Mouse (Mus musculus) mesoderm, embryonic 11.5 days (tissue): Measurements from ENCODE around the gene Ecm1.
"Not testable (repeated sequence)": the region's sequence is repeated elsewhere in the genome, so short reads cannot be mapped to it uniquely, and the experiment has no call there.

Experiments
- DNase-seq: peaks from one replicate; pipeline ENCODE4 v3.0.0-alpha.2; 2012; ENCODE audit warnings: low read depth, low spot score

The Ecm1 gene

GRCm38 (mm10) chr3:95690552-95690951 is 48.8 kb downstream of the Ecm1 start:
- DNase-seq = not testable (repeated sequence)

DNA sequence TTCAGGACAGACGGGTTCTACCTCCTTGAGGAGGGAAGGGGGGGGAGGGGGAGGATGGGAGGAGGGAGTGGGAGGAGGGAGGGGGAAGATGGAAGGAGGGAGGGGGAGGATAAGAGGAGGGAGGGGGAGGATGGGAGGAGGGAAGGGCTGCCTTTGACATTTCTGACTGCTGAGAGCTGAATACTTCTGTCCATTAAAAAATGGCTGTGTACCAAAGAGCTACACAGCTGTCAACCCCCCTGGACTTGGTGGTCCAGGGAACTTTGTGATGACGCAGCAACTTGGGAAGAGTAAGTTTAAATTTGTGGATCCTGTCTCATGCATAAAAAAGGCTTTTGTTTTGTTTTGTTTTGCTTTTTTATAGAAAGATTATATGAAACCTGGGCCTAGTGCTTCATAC is 49.4 kb downstream of the Ecm1 start:
- DNase-seq = no peak

DNA sequence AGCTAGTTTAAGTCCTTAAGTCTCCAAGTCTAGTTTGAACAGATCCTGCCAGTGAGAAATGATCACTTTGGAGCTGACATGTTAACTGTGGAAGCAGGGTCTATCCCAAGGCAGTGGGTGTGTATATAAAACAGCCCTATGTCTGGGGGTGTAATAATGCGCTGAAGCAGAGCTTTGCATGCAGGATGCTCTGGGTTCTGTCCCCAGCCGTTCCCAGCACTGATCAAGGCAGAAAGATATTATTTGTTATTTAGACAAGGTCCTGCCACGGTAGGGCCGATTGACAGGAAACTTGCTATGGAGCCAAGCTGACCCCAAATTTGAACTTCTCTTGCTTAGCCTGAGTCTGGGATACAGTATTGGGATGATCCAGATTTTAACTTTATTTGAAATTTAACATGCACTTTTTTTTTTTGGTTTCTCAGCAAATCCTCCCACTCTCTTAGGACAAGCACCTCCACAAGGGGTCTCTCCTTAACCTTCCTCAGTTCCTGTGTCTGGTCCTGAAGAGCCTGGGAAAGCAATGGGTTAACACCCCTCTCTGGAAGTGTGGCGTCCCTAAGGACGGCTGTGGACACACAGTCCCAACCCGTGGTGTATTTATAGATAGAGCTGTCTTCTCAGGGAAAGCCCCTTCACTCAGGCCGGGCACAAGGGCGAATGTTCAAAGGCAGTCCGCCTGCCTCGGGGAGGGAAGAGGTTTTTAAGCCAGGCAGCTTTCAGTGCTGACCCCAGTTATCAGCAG is 50.0 kb downstream of the Ecm1 start:
- DNase-seq = no peak

DNA sequence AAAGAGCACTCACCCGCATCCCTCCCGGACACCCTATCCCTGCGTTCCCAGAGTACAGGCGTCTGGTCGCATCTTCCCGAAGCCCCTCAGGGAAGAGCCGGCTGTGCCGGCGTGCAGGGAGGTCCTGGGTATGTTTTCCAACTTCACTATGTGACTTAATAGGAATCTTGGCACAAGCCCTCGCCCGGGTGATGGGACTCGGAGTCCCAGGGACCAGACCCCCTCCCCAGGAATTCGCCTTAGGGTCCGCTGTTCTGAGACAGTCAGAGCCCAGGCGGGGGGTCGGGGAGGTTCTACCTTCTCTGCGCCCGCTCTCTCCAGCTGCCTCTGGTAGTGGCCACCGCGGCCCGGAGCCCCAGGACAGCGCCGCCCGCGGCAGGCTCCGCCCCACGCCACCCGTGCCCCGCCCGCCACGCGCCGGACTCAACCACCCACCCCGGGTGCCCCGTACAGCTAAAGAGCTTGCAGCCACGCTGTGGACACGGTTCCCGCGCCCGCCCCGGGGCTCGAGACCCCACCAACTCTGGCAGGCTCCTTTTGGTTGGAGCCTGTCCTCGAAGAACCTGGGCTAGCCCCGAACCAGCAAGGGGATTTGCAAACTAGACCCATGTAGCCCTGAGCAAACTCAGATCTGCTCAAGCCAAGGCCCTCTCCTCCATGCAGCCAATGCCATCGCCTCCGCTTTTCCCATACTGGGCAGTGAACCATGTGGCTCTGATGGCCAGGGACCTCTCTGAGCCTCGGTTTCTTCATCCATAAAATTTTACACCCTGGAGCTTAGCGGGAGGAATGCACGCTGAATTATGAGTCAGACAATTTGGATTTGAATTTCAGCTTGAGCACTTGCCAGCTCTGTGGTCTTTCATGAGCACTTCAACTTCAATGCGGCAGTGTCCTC is 51.6 kb downstream of the Ecm1 start, which contains the start of gene Adamtsl4:
Adamtsl4 (minus strand) TSS at position 394 of the 898 bp plus-strand sequence.
- peak; percentile 79 for DNase-seq

DNA sequence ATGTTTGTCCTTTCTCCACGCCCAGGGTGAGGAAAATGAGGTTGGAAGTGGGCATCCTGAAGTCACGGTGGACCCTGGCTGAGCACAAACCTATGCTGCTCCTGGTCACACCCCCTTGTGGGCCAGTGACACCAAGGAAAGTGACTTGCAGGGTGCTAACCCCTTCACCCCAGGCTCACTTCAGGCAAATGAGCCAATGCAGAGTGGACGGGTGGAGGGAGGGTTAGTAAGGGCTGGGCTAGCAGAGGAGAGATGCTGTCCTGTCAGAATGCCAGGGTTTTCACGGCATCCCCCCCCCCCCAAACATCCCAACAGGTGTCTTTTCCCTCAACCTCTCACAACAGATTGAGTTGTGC is 52.2 kb downstream of the Ecm1 start:
- DNase-seq = no peak

- DNase-seq = no peak
Measured at GRCm38 (mm10) chr3:95686492-95687167, 52.7 kb downstream of the Ecm1 start.

DNA sequence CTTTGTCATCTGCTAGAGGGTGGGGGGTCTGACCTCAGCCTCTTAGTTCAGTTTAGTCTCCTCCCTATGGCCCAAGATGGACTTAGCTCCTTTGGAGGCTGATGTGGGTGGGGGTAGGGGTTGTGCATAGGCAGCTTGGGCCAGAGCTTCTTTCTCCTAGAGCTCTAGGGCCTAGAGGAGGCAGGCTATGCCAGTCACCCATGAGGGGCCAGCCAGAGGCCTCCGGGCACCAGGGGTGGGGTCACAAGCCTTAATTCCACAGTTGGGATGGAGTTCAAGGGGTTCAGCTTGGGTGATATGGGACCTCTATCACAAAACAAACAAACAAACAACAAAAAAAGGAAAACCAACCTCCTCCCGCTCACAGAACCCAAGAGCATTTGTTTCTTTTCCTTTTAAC is 53.7 kb downstream of the Ecm1 start:
- DNase-seq = no peak

DNA sequence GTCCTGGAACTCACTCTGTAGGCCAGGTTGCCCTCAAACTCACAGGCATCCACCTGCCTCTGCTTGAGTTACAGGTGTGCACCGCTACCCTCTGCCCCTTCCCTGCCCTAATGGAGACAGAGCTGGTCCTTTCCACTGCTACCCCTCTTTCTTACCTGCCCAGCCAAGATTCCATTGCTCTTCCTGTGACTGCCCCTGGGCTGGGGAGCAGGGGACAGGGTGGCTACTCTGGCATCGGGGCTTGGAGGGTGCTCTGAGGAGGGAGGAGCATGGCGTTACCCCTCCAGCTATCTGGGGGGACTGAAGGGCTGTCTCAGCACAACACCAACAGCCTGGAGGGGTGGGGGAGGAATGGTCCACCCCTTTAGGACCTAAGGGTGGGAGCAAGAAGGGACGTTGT is 54.1 kb downstream of the Ecm1 start:
- DNase-seq = no peak

GRCm38 (mm10) chr3:95684846-95685245 is 54.5 kb downstream of the Ecm1 start:
- no peak for DNase-seq
